Mouse (Mus musculus) MN1 (cell line): ENCODE results near the gene Mlc1.
A peak's percentile ranks its signal among the peaks of the same experiment; 100 is the strongest.

Experiments used
- DNase-seq: peaks from one replicate; pipeline ENCODE4 v3.0.0-alpha.2; 2016; ENCODE audit warnings: low spot score

Gene Mlc1

GRCm38 (mm10) chr15:88937291-88937650 is 41.5 kb downstream of the Mlc1 start:
- DNase-seq = no peak

DNA sequence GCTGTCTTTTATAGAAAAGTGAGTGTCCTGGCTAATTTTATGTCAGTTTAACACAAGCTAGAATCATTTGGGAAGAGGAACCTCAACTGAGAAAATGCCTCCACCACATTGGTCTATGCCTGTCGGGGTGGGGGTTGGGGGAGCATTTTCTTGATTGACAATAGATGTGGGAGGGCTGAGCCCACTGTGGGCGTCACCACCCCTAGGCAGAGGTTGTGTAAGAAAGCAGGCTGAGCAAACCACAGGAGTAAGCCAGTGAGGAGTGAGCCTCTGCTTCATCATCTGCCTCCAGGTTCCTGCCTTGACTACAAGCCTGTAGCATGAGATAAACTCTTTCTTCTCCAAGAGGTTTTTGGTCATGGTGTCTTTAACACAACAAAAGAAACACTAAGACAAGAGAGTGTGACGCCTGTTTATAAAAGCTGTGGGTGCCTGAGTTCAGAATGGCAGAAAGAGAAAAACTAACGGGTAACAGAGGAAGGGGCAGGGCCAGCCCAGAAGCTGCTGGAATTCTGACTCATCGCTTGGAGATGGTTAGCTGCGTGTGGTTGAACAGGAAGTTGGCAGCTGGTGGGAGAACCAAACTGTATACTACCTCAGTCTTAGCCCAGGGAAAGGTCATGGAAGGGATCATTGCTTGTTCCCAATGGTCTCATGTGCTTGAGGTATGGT is 42.1 kb downstream of the Mlc1 start:
- DNase-seq = no peak

DNA sequence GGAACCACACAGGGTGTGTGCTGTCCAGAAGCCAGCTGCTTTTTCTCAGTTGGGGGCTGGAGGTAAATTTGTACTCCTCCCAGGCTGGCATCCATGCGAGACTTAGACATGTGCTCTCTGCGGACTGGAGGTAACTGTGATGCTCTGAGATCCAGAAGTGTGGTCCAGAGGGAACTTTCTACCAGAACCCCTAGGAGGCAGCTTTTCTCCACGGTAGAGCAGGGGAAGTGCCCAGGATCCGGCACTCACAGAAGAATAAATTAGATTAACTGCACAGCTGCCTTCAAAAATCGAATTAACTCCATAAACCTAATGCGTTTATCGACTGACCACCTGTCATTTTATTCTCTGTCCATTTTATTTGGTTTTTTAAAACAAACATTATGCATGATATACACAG is 44.7 kb downstream of the Mlc1 start:
- peak; percentile 90 for DNase-seq

DNA sequence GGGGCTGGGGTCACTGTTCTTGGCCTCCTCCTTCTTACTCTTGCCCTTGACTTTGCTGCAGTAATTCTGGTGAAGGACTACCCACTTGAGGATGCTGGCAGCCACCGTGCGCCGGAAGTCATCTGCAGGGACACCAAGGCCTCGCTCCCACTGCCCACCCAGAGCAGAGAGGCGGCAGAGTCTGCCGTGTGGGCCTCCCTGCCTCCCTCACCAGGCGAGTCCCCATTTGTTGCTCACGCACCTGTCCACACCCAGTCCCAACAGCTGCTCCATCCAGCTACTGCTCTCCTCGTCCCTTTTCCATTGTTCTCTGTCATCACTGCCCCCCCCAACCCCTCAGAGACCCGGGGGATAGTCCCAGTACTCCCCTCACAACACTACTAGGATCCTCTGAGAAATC is 46.1 kb downstream of the Mlc1 start:
- no peak for DNase-seq

- DNase-seq = no peak
These were observed 56.9 kb downstream of the Mlc1 start for GRCm38 (mm10) chr15:88921992-88922310.

- peak; percentile 92 for DNase-seq
These were observed 57.4 kb downstream of the Mlc1 start for GRCm38 (mm10) chr15:88921131-88921991.

GRCm38 (mm10) chr15:88920065-88920464 is 58.7 kb downstream of the Mlc1 start:
- no peak for DNase-seq

DNA sequence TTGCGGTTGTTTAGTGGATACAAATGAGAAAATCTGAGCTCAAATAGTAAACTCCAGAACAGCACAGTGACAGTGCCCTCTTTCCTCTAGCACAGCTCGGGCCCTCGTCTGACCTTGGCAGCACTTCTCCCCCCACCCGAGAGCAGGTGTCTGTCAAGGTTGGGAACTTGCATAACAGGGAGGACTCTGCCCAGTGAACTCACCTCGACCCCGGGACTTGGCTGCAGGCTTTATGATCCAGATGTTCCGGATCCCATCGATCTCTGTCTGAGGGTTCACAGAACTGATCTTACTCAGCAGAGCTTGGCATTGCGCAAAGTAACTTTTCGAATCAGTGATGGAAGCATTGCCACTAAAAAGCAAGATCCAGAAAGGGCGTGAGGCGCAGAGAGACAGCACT is 59.5 kb downstream of the Mlc1 start:
- no peak for DNase-seq

- DNase-seq = no peak
These were observed 61.7 kb downstream of the Mlc1 start for GRCm38 (mm10) chr15:88917126-88917525.

DNA sequence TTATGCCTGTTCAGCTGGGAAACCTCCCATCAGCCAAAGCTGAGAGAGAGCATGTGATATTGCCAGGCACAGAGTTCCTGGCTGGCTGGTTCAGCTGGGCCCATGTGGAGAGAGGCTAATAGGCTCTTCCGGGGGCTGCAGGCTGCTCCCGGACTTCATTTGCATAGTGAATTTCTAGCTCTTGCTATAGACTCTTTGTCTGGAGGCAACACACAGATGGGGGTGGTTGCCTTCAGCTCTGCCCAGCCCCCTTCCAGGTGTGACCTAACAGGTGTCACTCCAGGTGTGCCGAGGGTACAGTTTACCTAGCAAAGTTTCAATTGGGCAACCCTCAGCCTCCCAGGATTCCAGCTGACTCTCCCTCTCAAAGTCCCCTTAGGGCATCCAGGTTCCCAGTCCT is 62.4 kb downstream of the Mlc1 start:
- DNase-seq = no peak

- no peak for DNase-seq
These were observed 63.8 kb downstream of the Mlc1 start for GRCm38 (mm10) chr15:88915046-88915445.

- DNase-seq = no peak
These were observed 72.5 kb downstream of the Mlc1 start for GRCm38 (mm10) chr15:88906347-88906746.
